Mouse (Mus musculus) lung, postnatal 0 days (tissue): ENCODE measurements around the gene Ube2d3. TPM values are rescaled to one million over a fixed set of nuclear protein-coding genes. Genes with fewer than 3 reads are reported as not detected.
"Not testable (repeated sequence)": the region's sequence is repeated elsewhere in the genome, so short reads cannot be mapped to it uniquely, and the experiment has no call there.

ENCODE experiments used
- ATAC-seq: fragments of 200-750 bp; cut with Nextera tagmentation; 2 replicates; pipeline ENCODE4 v1.8.0; 2017; ENCODE audit warnings: moderate library complexity
- DNase-seq: peaks from one replicate; pipeline ENCODE4 v3.0.0-alpha.2; 2016; ENCODE audit warnings: low spot score
- H3K27ac ChIP-seq: fragments of 300-500 bp; sonication (generic); 2 replicates; pipeline ENCODE4 v1.5.1; 2014; ENCODE audit warnings: antibody characterized with exemption, mild to moderate bottlenecking, low read length, mixed read lengths
- H3K27me3 ChIP-seq: fragments of 300-500 bp; sonication (generic); replicated peaks from 2 replicates; pipeline ENCODE4 v1.6.1; 2014; ENCODE audit warnings: low read length, mixed read lengths; ENCODE audit not compliant: insufficient read depth
- H3K36me3 ChIP-seq: fragments of 300-500 bp; sonication (generic); 2 replicates; pipeline ENCODE4 v1.6.1; 2014; ENCODE audit warnings: low read length, mixed read lengths; ENCODE audit not compliant: insufficient read depth
- H3K4me1 ChIP-seq: fragments of 300-500 bp; sonication (generic); 2 replicates; pipeline ENCODE4 v1.6.1; 2014; ENCODE audit warnings: antibody characterized with exemption, low read depth, low read length, mixed read lengths; ENCODE audit not compliant: insufficient read depth
- H3K4me2 ChIP-seq: fragments of 300-500 bp; sonication (generic); replicated peaks from 2 replicates; pipeline ENCODE4 v1.6.1; 2014; ENCODE audit warnings: low read depth, mild to moderate bottlenecking, low read length, moderate library complexity, mixed read lengths
- H3K4me3 ChIP-seq: fragments of 300-500 bp; sonication (generic); 2 replicates; pipeline ENCODE4 v1.5.1; 2014; ENCODE audit warnings: low read depth, low read length
- H3K9ac ChIP-seq: fragments of 300-500 bp; sonication (generic); replicated peaks from 2 replicates; pipeline ENCODE4 v1.6.1; 2014; ENCODE audit warnings: low read depth, mild to moderate bottlenecking
- H3K9me3 ChIP-seq: fragments of 300-500 bp; sonication (generic); 2 replicates; pipeline ENCODE4 v1.6.1; 2016; ENCODE audit warnings: low read length, mixed read lengths
- CTCF ChIP-seq: IDR thresholded peaks from 2 replicates; pipeline ENCODE4 v1.5.1; 2016; ENCODE audit warnings: antibody characterized with exemption, mild to moderate bottlenecking
- EP300 ChIP-seq: IDR thresholded peaks from 2 replicates; pipeline ENCODE4 v1.6.1; 2016; ENCODE audit warnings: antibody characterized with exemption, mild to moderate bottlenecking, control low read depth
- WGBS: fragments of 180-500 bp; shearing (Covaris S2); extraction: QIAGEN DNeasy Blood & Tissue Kit; methylation state at CpG from one replicate; pipeline ENCODE4 v1.1.7; 2014; 5-methylcytosine and 5-hydroxymethylcytosine counted together
- polyA plus RNA-seq: library from polyadenylated mRNA; unstranded; fragments of >200 nt; fragmentation: Nextera tagmentation; extraction: Ambion mirVana; gene quantifications from 2 replicates; pipeline ENCODE4 v1.2.1, GENCODE M21; 2015

Ube2d3 gene
- polyA plus RNA-seq, 1 experiment from 2014 or later: 386 TPM

DNA sequence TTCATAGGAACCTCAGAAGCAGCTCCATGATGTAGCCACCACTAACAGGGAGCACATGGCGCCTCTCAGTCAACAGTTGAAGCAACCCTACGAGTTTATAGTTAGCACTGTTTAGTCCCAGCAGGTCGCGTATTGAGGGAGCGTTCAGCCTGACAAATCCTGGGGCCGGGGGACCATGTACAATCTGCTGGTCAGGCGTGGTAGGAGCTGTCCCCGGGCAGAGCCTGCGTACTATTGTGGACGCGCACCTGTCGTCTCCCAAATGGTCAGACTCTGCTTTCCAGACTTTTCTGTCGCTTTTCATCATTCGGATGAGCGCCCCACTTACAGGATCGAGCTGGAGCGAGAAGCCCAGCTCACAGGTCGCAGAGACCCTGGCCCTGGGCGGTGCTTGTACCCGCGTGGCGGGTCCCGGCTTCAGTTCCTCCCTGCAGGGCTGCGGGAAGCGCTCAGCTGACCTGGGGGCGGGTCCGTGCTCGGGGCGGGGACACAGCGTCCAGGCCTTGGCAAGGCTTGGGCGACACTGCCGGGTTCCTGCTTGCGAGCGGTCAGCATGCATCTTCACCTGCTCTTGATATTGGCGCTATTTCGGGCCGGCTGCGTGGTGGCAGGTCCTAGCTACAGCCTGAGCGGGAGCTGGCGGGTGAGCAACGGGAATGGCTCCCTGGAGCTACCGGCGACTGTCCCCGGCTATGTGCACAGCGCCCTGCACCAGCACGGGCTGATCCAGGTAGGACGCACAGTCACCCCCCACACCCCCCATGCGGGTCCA, 47.4 kb downstream of the Ube2d3 start, which contains the start of gene Manba:
Manba (plus strand) TSS at position 484 of the 772 bp plus-strand sequence.
- Histone ChIP-seq H3K9ac (peak within 1 kb of the TSS; percentile 35), H3K4me1 (no peaks in the 10 kb centered on the region), H3K4me2 (peak within 1 kb of the TSS; percentile 96), H3K36me3 (no peaks in the 10 kb centered on the region), H3K27me3 (no peaks in the 10 kb centered on the region), H3K4me3 (peak within 1 kb of the TSS; percentile 60), H3K27ac (no peak within 1 kb of the TSS), H3K9me3 (no peaks in the 10 kb centered on the region)
- ATAC-seq: peak; percentile 96
- TF ChIP-seq CTCF: no peak
- no peak for TF ChIP-seq EP300
- WGBS: 5% methylated on average over 48 of the region's 48 CpGs
- DNase-seq: peak; percentile 78

DNA sequence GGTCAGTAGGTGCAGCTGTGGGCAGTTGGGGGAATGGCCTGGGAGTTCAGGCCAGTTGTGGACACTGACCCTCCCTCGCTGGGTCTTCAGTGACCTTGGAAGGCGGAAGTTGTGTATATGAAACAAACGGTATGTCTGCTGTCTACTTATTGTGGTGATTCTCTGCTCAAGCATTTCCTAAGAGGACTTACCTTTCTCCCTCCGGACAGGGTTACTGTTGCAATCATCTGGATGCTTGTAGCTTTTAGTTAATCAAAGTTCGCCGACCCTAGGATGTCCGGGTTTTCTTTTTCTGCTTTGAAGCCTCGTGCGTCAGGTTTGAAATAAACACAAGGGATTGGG, 47.9 kb downstream of the Ube2d3 start:
- Histone ChIP-seq H3K4me3 (peak overlapping the region; percentile 60), H3K9me3 (no peaks in the 10 kb centered on the region), H3K9ac (peak overlapping the region; percentile 35), H3K27ac (no peak overlapping the region), H3K4me2 (peak overlapping the region; percentile 96), H3K36me3 (no peaks in the 10 kb centered on the region), H3K4me1 (no peaks in the 10 kb centered on the region), H3K27me3 (no peaks in the 10 kb centered on the region)
- no peak for DNase-seq
- WGBS: 7% methylated on average over 8 of the region's 9 CpGs
- ATAC-seq: no peak; the same call in 1 of the 2 replicates
- TF ChIP-seq EP300: no peak
- TF ChIP-seq CTCF: no peak

DNA sequence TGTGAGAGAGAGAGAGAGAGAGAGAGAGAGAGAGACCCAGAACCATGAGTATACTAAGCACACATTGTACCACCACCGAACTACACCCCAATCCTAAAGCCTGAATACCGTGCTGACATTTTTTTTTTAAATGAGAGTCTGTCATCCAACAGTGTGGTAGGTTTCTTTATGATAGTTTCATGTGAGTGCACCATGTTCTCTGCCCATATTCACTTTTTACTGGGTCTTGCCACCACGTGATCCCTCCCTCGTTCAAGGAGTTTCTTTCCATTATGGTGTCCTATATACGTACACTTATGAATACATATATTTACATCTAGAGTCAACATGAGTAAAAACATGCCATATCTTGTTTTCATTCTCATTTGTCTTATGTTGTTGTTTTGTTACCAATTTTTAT, 48.4 kb downstream of the Ube2d3 start:
- WGBS: 70% methylated on average over 5 of the region's 5 CpGs
- H3K27me3 ChIP-seq: no peaks in the 10 kb centered on the region
- no peak overlapping the region for H3K4me3 ChIP-seq
- no peaks in the 10 kb centered on the region for H3K9me3 ChIP-seq
- H3K27ac ChIP-seq: no peak overlapping the region
- ATAC-seq (no peak), DNase-seq (no peak)
- H3K4me2 ChIP-seq: 0 out of 2 replicates have a peak overlapping the region, but pooled peaks have one; percentile 96
- H3K9ac ChIP-seq: no peak overlapping the region
- no peak for TF ChIP-seq EP300
- no peak for TF ChIP-seq CTCF
- no peaks in the 10 kb centered on the region for H3K4me1 ChIP-seq
- H3K36me3 ChIP-seq: no peaks in the 10 kb centered on the region

DNA sequence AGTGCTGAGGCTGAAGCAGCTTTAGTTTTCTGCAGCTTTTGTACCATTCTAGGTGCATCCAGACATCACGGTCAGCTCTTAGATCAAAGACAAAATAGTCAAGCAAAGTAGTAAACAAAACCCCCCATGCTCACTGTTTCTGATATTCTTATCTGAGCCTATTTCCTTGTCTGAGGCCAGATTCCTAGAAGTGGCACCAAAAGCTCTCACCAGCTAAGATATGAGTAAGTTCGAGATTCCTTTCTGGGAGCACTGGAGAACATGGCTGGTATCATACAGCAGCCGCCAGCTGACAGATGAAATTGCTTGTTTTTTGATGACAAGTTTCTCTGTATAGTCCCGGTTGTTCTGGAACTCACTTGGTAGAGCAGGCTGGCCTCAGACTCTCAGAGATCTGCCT, 49.9 kb downstream of the Ube2d3 start:
- Histone ChIP-seq H3K36me3 (no peaks in the 10 kb centered on the region), H3K4me1 (no peaks in the 10 kb centered on the region), H3K4me3 (no peak overlapping the region), H3K9ac (no peak overlapping the region), H3K4me2 (no peak overlapping the region), H3K27me3 (no peaks in the 10 kb centered on the region), H3K9me3 (no peaks in the 10 kb centered on the region), H3K27ac (no peak overlapping the region)
- no peak for TF ChIP-seq EP300
- TF ChIP-seq CTCF: no peak
- no peak for ATAC-seq
- WGBS: 76% methylated on average over 4 of the region's 4 CpGs
- no peak for DNase-seq

DNA sequence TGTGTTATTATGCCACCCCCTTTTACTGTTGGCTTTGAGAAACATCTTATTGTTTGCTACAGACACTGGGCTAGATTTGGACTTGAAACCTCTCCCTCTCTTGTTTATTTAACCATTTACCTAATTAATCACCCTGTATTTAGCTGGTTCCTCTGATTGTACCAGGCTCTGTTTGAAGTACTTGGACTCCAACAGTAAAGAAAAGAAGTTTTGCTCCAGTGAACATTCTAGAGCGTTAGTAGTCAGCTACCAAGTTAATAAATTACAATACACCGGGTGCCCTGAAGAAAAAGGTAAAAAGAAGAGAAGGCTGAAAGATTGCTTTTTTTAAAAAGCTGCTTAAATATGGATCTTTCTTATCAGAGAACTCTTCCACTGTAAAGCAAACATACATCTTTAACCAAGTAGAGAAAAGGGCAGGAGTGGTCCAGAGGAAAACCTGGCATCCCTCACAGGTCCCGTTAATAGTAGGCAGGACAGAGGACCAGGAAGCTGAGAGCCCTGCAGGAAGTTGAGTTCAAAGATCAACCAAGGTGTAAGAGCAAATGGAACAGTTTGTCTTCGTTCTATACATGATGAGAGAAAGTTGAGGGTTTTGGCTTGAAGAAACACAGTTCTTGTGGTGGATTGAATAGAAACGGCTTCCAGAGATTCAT, 52.0 kb downstream of the Ube2d3 start:
- Histone ChIP-seq H3K4me3 (no peak overlapping the region), H3K27ac (no peak overlapping the region), H3K4me2 (no peak overlapping the region), H3K4me1 (no peaks in the 10 kb centered on the region), H3K9ac (no peak overlapping the region), H3K27me3 (no peaks in the 10 kb centered on the region), H3K9me3 (no peaks in the 10 kb centered on the region), H3K36me3 (no peaks in the 10 kb centered on the region)
- ATAC-seq: no peak
- no peak for DNase-seq
- no peak for TF ChIP-seq EP300
- TF ChIP-seq CTCF: no peak
- WGBS: 48% methylated on average over 5 of the region's 5 CpGs

DNA sequence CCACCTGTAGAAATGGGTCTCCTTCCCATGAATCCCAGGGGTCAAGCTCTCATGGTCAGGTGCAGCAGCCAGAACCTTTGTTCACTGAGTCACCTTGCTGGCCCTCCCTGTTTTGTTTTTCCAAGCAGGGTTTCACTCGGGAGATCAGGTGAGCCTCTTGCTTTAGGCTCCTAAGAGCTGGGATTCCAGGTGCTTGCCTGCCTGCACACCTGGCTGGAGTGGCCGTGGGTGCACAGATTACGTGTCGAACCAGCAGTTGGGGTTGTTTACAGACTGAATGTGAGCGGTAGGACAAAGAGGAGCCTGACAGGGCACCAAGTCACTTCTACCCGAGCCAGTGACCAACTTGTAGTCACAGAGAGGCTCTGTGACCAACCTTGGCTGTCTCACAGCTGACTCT, 53.2 kb downstream of the Ube2d3 start:
- Histone ChIP-seq H3K36me3 (no peaks in the 10 kb centered on the region), H3K27ac (no peak overlapping the region), H3K4me3 (no peak overlapping the region), H3K9ac (no peak overlapping the region), H3K4me2 (no peak overlapping the region), H3K27me3 (no peaks in the 10 kb centered on the region), H3K4me1 (no peaks in the 10 kb centered on the region), H3K9me3 (no peaks in the 10 kb centered on the region)
- DNase-seq: no peak
- no peak for ATAC-seq
- 79% methylated on average over 6 of the region's 6 CpGs for WGBS
- no peak for TF ChIP-seq CTCF

DNA sequence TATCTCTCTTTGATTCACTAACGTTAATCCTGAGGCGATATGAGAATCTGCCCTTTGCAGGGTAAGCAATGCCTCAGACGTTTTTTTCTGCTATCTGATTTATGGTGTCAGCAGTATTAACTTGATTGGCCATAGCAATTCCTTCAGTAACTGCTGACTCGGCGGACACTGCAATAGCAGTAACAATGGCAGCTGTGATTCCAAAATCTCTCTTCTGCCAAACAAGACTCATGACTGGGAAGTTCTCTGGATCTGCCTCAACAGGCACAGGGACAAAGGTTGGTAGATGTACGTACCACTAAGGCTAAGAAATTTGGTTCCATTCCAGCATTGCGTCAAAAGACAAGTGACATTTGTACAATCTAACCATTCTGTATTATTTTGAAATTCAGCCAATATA, 55.4 kb downstream of the Ube2d3 start:
- H3K4me2 ChIP-seq: not testable (repeated sequence)
- WGBS: 75% methylated on average over 7 of the region's 7 CpGs

More for the DNA sequence above, 55.4 kb downstream of the Ube2d3 start:
- H3K4me1 ChIP-seq, H3K36me3 ChIP-seq, H3K27me3 ChIP-seq, H3K9me3 ChIP-seq, DNase-seq, H3K4me3 ChIP-seq, H3K9ac ChIP-seq, H3K27ac ChIP-seq, ATAC-seq: not testable (repeated sequence)
